Comparison of ENCODE assay signal across 9 mouse cellular contexts in genomic region chr4:154024729-154025521, GRCm38 (mm10). TPM values are rescaled to one million over a fixed set of nuclear protein-coding genes. Genes with fewer than 3 reads are reported as not detected.
DNase-seq lines count a peak whose midpoint lies in the region; ATAC-seq and TF ChIP-seq lines count a peak whose summit lies in the region.
"Had no signal": no experiment of that assay in that cellular context is flagged by ENCODE, and none has a peak within 500 bp of the region (broad histone marks: within the 10 kb centered on the region; RNA-seq: fewer than 3 reads in every experiment).

No protein-coding gene starts in this region.

- H3K4me3 ChIP-seq in intestine, postnatal 0 days (ENCODE audit: low read depth, low read length), result peak overlapping the region; percentile 57
- H3K4me3 ChIP-seq in lung, embryonic 16.5 days (ENCODE audit: low read length), result peak overlapping the region; percentile 53

- H3K4me1 ChIP-seq in intestine, postnatal 0 days (replicated peaks; ENCODE audit: control insufficient read depth, insufficient read depth, low read length), result 0 out of 2 replicates have a peak, but pooled peaks cover 11% of the 10 kb centered on the region
- H3K4me1 ChIP-seq in lung, embryonic 16.5 days (replicated peaks; ENCODE audit: control insufficient read depth, insufficient read depth, low read length), result peaks cover 12% of the 10 kb centered on the region

- H3K27ac ChIP-seq in intestine, postnatal 0 days (ENCODE audit: low read depth, low read length), result peak overlapping the region; percentile 92
- peak overlapping the region; percentile 15; the same call in 1 of the 2 replicates for H3K27ac ChIP-seq in lung, embryonic 16.5 days (ENCODE audit: low read length)

- DNase-seq in adrenal gland, postnatal 10 days, result peak; percentile 42
- no peak for DNase-seq in adrenal gland, adult 8-10 months
- peak; percentile 60 to 68 for DNase-seq in right cerebral cortex, adult 2 months (ENCODE audit: low spot score in 2 of 2)
- no peak for DNase-seq in right cerebral cortex, postnatal 25 days
- DNase-seq in thymus, postnatal 25 days, result no peak
- no peak for DNase-seq in gastrocnemius, postnatal 14 days

- no peak for ATAC-seq in intestine, postnatal 0 days
- ATAC-seq in lung, embryonic 16.5 days (ENCODE audit: low read depth), result no peak

- no peaks in the 10 kb centered on the region for H3K27me3 ChIP-seq in intestine, postnatal 0 days (replicated peaks; ENCODE audit: control insufficient read depth, insufficient read depth, low read length)
- peaks cover 2% of the 10 kb centered on the region; the same call in 1 of the 2 replicates for H3K27me3 ChIP-seq in lung, embryonic 16.5 days (ENCODE audit: control insufficient read depth, insufficient read depth, low read depth, low read length)

- peaks cover 23% of the 10 kb centered on the region for H3K36me3 ChIP-seq in intestine, postnatal 0 days (ENCODE audit: control insufficient read depth, insufficient read depth)
- peaks cover 14% of the 10 kb centered on the region for H3K36me3 ChIP-seq in lung, embryonic 16.5 days (ENCODE audit: control insufficient read depth, insufficient read depth, low read length)

- no peaks in the 10 kb centered on the region for H3K9me3 ChIP-seq in intestine, postnatal 0 days (ENCODE audit: control insufficient read depth)
- no peaks in the 10 kb centered on the region for H3K9me3 ChIP-seq in lung, embryonic 16.5 days (ENCODE audit: control insufficient read depth, low read length)

- TF ChIP-seq CTCF in intestine, postnatal 0 days (IDR thresholded peaks at IDR 0.05; ENCODE audit: low read depth), result no peak

- intact Hi-C loops in gastrocnemius, postnatal 14 days (cut with DNase I; ENCODE audit: low total_unique reads), result no loop called here

- H3K9ac ChIP-seq in intestine, postnatal 0 days (ENCODE audit: low read depth, low read length), result peak overlapping the region; percentile 66
- peak overlapping the region; percentile 57 for H3K9ac ChIP-seq in lung, embryonic 16.5 days (ENCODE audit: low read length)

- WGBS in intestine, postnatal 0 days, result 18% methylated on average over 17 of the region's 17 CpGs
- WGBS in lung, embryonic 16.5 days, result 21% methylated on average over 17 of the region's 17 CpGs

- peak overlapping the region; percentile 81 for H3K4me2 ChIP-seq in intestine, postnatal 0 days (replicated peaks; ENCODE audit: low read depth)
- H3K4me2 ChIP-seq in lung, embryonic 16.5 days (ENCODE audit: low read depth, low read length), result peak overlapping the region; percentile 79

RNA-seq across cellular contexts. Expression of gene Smim1, which starts 1.1 kb away (rescaled TPM):
- total RNA-seq in adrenal gland, postnatal 10 days (2021), result 10 to 100 TPM; 28.6 to 32.6 TPM
- 10 to 100 TPM; 59.1 to 87.5 (median 78.5) TPM for total RNA-seq in adrenal gland, adult 8-10 months (2022)
- 160 and 174 TPM in 2 replicates for polyA plus RNA-seq in intestine, postnatal 0 days (2015; fragmentation: Nextera tagmentation; extraction: Ambion mirVana)
- polyA plus RNA-seq in lung, embryonic 16.5 days (2015; fragmentation: Nextera tagmentation; extraction: Ambion mirVana), result 42.5 and 44.7 TPM in 2 replicates
- total RNA-seq in gastrocnemius, postnatal 14 days (2021), result 1 to 10 TPM; 4.0 to 6.3 TPM

RNA-seq across cellular contexts. Expression of gene Lrrc47, which starts 13.4 kb away (rescaled TPM):
- 10 to 100 TPM; 40.7 to 43.3 TPM for total RNA-seq in adrenal gland, postnatal 10 days (2021)
- 10 to 100 TPM; 61.2 to 79.9 (median 66.8) TPM for total RNA-seq in adrenal gland, adult 8-10 months (2022)
- polyA plus RNA-seq in intestine, postnatal 0 days (2015; fragmentation: Nextera tagmentation; extraction: Ambion mirVana), result 13.1 and 15.8 TPM in 2 replicates
- polyA plus RNA-seq in lung, embryonic 16.5 days (2015; fragmentation: Nextera tagmentation; extraction: Ambion mirVana), result 12.2 and 12.8 TPM in 2 replicates
- 10 to 100 TPM; 20.6 to 27.7 TPM for total RNA-seq in gastrocnemius, postnatal 14 days (2021)

RNA-seq across cellular contexts. Expression of gene Ccdc27, which starts 17.6 kb away (rescaled TPM):
- not detected for total RNA-seq in adrenal gland, postnatal 10 days (2021)
- total RNA-seq in adrenal gland, adult 8-10 months (2022), result not detected
- 0.05 TPM in 1 of 2 replicates, not detected in the other for polyA plus RNA-seq in intestine, postnatal 0 days (2015; fragmentation: Nextera tagmentation; extraction: Ambion mirVana)
- polyA plus RNA-seq in lung, embryonic 16.5 days (2015; fragmentation: Nextera tagmentation; extraction: Ambion mirVana), result not detected in 2 replicates
- not detected for total RNA-seq in gastrocnemius, postnatal 14 days (2021)
- polyA plus RNA-seq: frontal cortex, adult 2 months had no signal

RNA-seq across cellular contexts. Expression of gene Cep104, which starts 49.9 kb away (rescaled TPM):
- total RNA-seq in adrenal gland, postnatal 10 days (2021), result 10 to 100 TPM; 18.0 to 19.0 TPM
- total RNA-seq in adrenal gland, adult 8-10 months (2022), result 10 to 100 TPM; 25.5 to 33.1 (median 28.6) TPM
- polyA plus RNA-seq in intestine, postnatal 0 days (2015; fragmentation: Nextera tagmentation; extraction: Ambion mirVana), result 3.8 and 4.0 TPM in 2 replicates
- 16.1 and 17.3 TPM in 2 replicates for polyA plus RNA-seq in lung, embryonic 16.5 days (2015; fragmentation: Nextera tagmentation; extraction: Ambion mirVana)
- total RNA-seq in gastrocnemius, postnatal 14 days (2021), result 10 to 100 TPM; 15.2 to 15.3 TPM

RNA-seq across cellular contexts. Expression of gene Dffb, which starts 50.0 kb away (rescaled TPM):
- 1 to 10 TPM; 5.2 to 8.0 TPM for total RNA-seq in adrenal gland, postnatal 10 days (2021)
- 10 to 100 TPM in 1 of 4 experiments, 1 to 10 TPM in 3; 3.2 to 12.7 (median 8.0) TPM for total RNA-seq in adrenal gland, adult 8-10 months (2022)
- 6.5 and 6.7 TPM in 2 replicates for polyA plus RNA-seq in intestine, postnatal 0 days (2015; fragmentation: Nextera tagmentation; extraction: Ambion mirVana)
- polyA plus RNA-seq in lung, embryonic 16.5 days (2015; fragmentation: Nextera tagmentation; extraction: Ambion mirVana), result 12.4 and 13.6 TPM in 2 replicates
- total RNA-seq in gastrocnemius, postnatal 14 days (2021), result 1 to 10 TPM; 1.3 to 1.8 TPM

Comparison
In these comparisons a context has a peak if more than half of its experiments do, and no peak if none do; other contexts are left out.
1. DNase-seq: peak in adrenal gland, postnatal 10 days (single experiment) and right cerebral cortex, adult 2 months (2 of 2); none in adrenal gland, adult 8-10 months (single experiment), right cerebral cortex, postnatal 25 days (single experiment), thymus, postnatal 25 days (single experiment) and gastrocnemius, postnatal 14 days (single experiment).
2. RNA of gene Smim1, which starts 1.1 kb away (total RNA-seq): 59.1 to 87.5 TPM in adrenal gland, adult 8-10 months and 28.6 to 32.6 TPM in adrenal gland, postnatal 10 days; 4.0 to 6.3 TPM in gastrocnemius, postnatal 14 days; every median in the first group is over 4 times any median in the second.